Mouse (Mus musculus) midbrain, postnatal 0 days (tissue): ENCODE measurements around the gene Myf5. TPM values are rescaled to one million over a fixed set of nuclear protein-coding genes. Genes with fewer than 3 reads are reported as not detected.

Experiments used
- ATAC-seq: fragments of 200-750 bp; cut with Nextera tagmentation; 2 replicates; pipeline ENCODE4 v1.8.0; 2017; ENCODE audit warnings: moderate number of reproducible peaks, mild to moderate bottlenecking, moderate TSS enrichment, moderate library complexity; ENCODE audit not compliant: low FRiP score
- DNase-seq: peaks from one replicate; pipeline ENCODE4 v3.0.0-alpha.2; 2015; ENCODE audit warnings: low spot score
- H3K27ac ChIP-seq: fragments of 300-500 bp; sonication (generic); 2 replicates; pipeline ENCODE4 v1.5.1; 2014; ENCODE audit warnings: low read depth, mild to moderate bottlenecking, low read length, mixed read lengths
- H3K27me3 ChIP-seq: fragments of 300-500 bp; sonication (generic); 2 replicates; pipeline ENCODE4 v1.6.1; 2014; ENCODE audit warnings: low read length, control low read depth, mixed read lengths; ENCODE audit not compliant: insufficient read depth
- H3K36me3 ChIP-seq: fragments of 300-500 bp; sonication (generic); 2 replicates; pipeline ENCODE4 v1.6.1; 2014; ENCODE audit warnings: low read length, control low read depth, mixed read lengths; ENCODE audit not compliant: insufficient read depth
- H3K4me1 ChIP-seq: fragments of 300-500 bp; sonication (generic); 2 replicates; pipeline ENCODE4 v1.6.1; 2014; ENCODE audit warnings: mild to moderate bottlenecking, control low read depth, antibody characterized with exemption, low read length, mixed read lengths; ENCODE audit not compliant: insufficient read depth
- H3K4me2 ChIP-seq: fragments of 300-500 bp; sonication (generic); 2 replicates; pipeline ENCODE4 v1.6.1; 2014; ENCODE audit warnings: low read depth, mild to moderate bottlenecking, low read length, mixed read lengths; ENCODE audit not compliant: poor library complexity, severe bottlenecking
- H3K4me3 ChIP-seq: fragments of 300-500 bp; sonication (generic); 2 replicates; pipeline ENCODE4 v1.5.1; 2014; ENCODE audit warnings: low read depth, mild to moderate bottlenecking, low read length, moderate library complexity
- H3K9ac ChIP-seq: fragments of 300-500 bp; sonication (generic); replicated peaks from 2 replicates; pipeline ENCODE4 v1.6.1; 2014; ENCODE audit warnings: mild to moderate bottlenecking, low read length, moderate library complexity, mixed read lengths; ENCODE audit not compliant: poor library complexity, severe bottlenecking
- H3K9me3 ChIP-seq: fragments of 300-500 bp; sonication (generic); 2 replicates; pipeline ENCODE4 v1.6.1; 2016; ENCODE audit warnings: low read length, control low read depth
- CTCF ChIP-seq: IDR thresholded peaks from 2 replicates; pipeline ENCODE4 v1.5.1; 2016; ENCODE audit warnings: antibody characterized with exemption, mild to moderate bottlenecking
- WGBS: fragments of 180-500 bp; shearing (Covaris S2); extraction: QIAGEN DNeasy Blood & Tissue Kit; methylation state at CpG from one replicate; pipeline ENCODE4 v1.1.7; 2014; 5-methylcytosine and 5-hydroxymethylcytosine counted together
- polyA plus RNA-seq: library from polyadenylated mRNA; unstranded; fragments of >200 nt; fragmentation: Nextera tagmentation; extraction: Ambion mirVana; gene quantifications from 2 replicates; pipeline ENCODE4 v1.2.1, GENCODE M21; 2015
- total RNA-seq: library from RNA; depleted of rRNA; stranded (reverse); fragments of >200 nt; gene quantifications from 2 replicates; pipeline ENCODE4 v1.2.3, GENCODE M21; 2014; rRNA removed

Gene Myf5
- total RNA-seq (not detected in 2 replicates), polyA plus RNA-seq (0.07 TPM in 1 of 2 replicates, not detected in the other)

DNA sequence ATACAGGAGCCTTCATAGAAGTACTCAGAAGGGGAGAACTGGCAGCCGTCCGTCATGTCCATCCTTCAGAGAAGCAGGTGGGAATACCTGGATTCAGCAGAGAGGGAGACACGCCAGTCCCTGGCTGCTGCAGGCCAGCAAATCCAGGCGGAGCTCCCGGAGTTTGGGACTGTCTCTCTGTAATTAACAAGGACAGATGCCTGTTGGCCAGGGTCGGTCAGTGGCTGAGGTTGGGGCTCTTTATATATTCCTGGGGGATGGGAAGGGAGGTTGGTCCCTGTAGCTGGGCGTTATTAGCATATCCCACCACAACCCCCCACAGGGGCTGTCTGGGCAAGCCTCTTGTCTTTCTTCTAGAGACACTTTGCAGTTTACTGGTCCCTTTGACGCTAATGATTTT is at the start of gene Myf5:
Gene Myf5, minus strand, starts transcription at position 265 of the 400 bp plus-strand sequence.
- ATAC-seq (no peak), DNase-seq (no peak)
- WGBS = 80% methylated on average over 8 of the region's 8 CpGs
- Histone ChIP-seq H3K4me2 (no peak within 1 kb of the TSS), H3K27ac (no peak within 1 kb of the TSS), H3K4me3 (no peak within 1 kb of the TSS), H3K9ac (no peak within 1 kb of the TSS), H3K4me1 (no peaks in the 10 kb centered on the region), H3K36me3 (no peaks in the 10 kb centered on the region), H3K27me3 (no peaks in the 10 kb centered on the region), H3K9me3 (no peaks in the 10 kb centered on the region)
- TF ChIP-seq CTCF = no peak

DNA sequence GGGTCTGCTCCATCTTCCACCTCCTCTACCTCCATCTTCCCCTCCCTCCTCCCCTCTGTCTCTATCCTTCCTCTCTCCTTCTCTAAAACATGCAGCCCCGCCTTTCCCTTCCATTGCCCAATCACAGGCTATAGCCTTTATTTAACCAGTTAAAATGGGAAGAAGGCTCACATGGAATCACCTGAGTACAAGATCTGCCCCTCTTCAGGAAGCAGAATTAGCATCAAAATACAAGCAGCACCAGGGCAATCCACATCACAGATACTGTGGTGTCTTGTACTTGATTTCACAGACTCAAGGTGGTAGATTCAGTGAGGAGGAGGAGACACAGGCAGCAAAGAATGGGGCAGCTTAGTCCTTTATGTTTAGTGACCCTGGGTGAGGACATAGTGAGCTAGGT is 42.8 kb upstream of the Myf5 start:
- H3K4me3 ChIP-seq = no peak overlapping the region

DNA sequence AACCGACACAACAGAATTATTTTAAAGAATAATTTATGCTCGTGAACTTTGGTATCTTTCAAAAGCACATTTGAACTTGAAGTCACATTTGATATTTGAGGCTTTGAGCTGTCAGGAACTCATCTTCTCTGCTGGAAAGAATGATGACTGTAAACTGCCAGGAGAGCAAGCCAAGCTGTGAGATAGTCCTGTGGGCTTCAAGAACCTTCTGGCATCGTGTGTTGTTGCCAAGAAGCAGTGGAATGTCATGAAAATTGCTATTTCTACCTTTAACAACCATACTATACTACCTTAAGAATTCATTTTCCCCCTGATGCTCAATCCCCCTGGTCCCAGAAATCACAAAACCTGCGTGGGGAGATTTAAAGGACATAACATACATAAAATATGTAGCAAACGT is 33.3 kb upstream of the Myf5 start:
- H3K9me3 ChIP-seq = no peaks in the 10 kb centered on the region
- no peaks in the 10 kb centered on the region for H3K4me1 ChIP-seq
- no peak for TF ChIP-seq CTCF
- H3K27me3 ChIP-seq = no peaks in the 10 kb centered on the region
- no peaks in the 10 kb centered on the region for H3K36me3 ChIP-seq
- H3K9ac ChIP-seq = no peak overlapping the region
- ATAC-seq (no peak), DNase-seq (no peak)
- H3K4me3 ChIP-seq = no peak overlapping the region
- 77% methylated on average over 5 of the region's 5 CpGs for WGBS
- no peak overlapping the region for H3K4me2 ChIP-seq
- H3K27ac ChIP-seq = no peak overlapping the region

More for the DNA sequence above, 42.8 kb upstream of the Myf5 start:
- Histone ChIP-seq H3K36me3 (no peaks in the 10 kb centered on the region), H3K9ac (no peak overlapping the region), H3K4me1 (no peaks in the 10 kb centered on the region), H3K27me3 (no peaks in the 10 kb centered on the region), H3K4me2 (no peak overlapping the region), H3K27ac (no peak overlapping the region), H3K9me3 (no peaks in the 10 kb centered on the region)
- no peak for TF ChIP-seq CTCF
- DNase-seq (no peak), ATAC-seq (no peak)
- 84% methylated on average over 1 of the region's 1 CpGs for whole genome bisulfite sequencing

DNA sequence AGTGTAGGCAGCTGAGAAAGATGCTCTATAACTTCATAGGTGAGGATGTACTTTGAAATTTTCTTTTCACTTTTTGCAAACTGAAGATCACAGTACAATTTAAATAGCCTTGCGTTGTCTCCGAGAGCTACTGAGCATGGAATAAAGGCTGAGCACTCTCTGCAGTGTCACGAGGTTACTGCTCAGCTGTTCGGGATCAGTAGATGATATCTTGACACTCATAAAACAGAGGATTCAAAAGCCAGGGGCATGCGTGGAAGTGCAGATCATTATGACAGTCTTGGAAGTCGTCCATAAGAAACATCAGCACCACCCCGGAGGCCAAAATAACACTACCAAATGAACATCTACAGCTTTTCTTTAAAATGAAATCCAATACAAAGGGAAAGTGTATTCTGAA is 30.7 kb upstream of the Myf5 start:
- Histone ChIP-seq H3K9me3 (no peaks in the 10 kb centered on the region), H3K27ac (no peak overlapping the region), H3K4me1 (no peaks in the 10 kb centered on the region), H3K27me3 (no peaks in the 10 kb centered on the region), H3K9ac (no peak overlapping the region), H3K4me3 (no peak overlapping the region), H3K36me3 (no peaks in the 10 kb centered on the region), H3K4me2 (no peak overlapping the region)
- TF ChIP-seq CTCF = no peak
- DNase-seq = no peak
- WGBS = 81% methylated on average over 7 of the region's 7 CpGs
- ATAC-seq = no peak

DNA sequence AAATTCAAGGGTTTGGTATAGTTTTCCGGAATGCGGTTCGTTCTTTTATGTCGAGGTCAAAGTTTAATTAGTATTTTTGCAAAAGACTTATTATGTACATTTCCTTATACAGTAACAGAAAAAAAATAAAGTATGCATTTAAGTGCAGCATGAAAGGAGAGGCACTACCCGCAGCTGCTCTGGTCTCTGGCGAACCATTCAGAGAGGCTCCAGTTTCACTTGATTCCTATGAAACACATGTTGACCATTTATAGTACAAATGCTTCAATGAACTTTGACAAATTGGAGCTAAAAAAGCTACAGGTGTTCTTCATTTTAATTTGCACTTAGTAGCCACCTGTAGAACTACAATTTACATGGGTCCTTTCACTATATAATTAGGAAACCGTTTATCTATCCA is 28.8 kb upstream of the Myf5 start:
- Histone ChIP-seq H3K4me2 (no peak overlapping the region), H3K27me3 (no peaks in the 10 kb centered on the region), H3K4me3 (no peak overlapping the region), H3K9ac (no peak overlapping the region), H3K4me1 (no peaks in the 10 kb centered on the region), H3K36me3 (no peaks in the 10 kb centered on the region), H3K9me3 (no peaks in the 10 kb centered on the region), H3K27ac (no peak overlapping the region)
- no peak for TF ChIP-seq CTCF
- 88% methylated on average over 7 of the region's 7 CpGs for WGBS
- ATAC-seq (no peak), DNase-seq (no peak)

DNA sequence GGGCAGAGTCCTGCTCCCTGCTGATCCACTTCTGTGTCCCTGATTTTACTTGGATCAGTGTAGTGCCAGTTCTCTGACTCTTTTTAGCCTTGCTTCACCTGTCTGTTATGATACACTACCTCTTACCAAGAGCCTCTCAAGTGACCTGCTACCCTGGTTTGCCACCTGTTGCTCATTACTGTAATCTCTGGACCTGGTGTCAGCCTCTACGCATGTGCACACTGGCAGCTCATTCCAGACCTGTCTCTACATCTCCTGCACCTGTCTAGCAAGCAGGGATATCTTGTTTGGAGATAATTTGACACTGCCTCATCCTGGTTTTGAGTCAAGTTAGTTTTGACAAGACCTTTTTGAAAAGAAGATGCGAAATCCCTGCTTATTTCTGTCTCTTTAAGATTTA is 20.5 kb upstream of the Myf5 start:
- DNase-seq = no peak
- no peak for ATAC-seq
- WGBS = 77% methylated on average over 2 of the region's 2 CpGs
- Histone ChIP-seq H3K36me3 (no peaks in the 10 kb centered on the region), H3K9ac (no peak overlapping the region), H3K4me1 (no peaks in the 10 kb centered on the region), H3K9me3 (no peaks in the 10 kb centered on the region), H3K27ac (no peak overlapping the region), H3K4me3 (no peak overlapping the region), H3K4me2 (no peak overlapping the region), H3K27me3 (no peaks in the 10 kb centered on the region)
- TF ChIP-seq CTCF = no peak
